Mouse (Mus musculus) ES-E14 (cell line): ENCODE data around the gene Acsl1.

Experiments used
- CHD2 ChIP-seq: IDR thresholded peaks from 2 replicates; pipeline ENCODE4 v1.6.1; 2014; ENCODE audit warnings: mild to moderate bottlenecking, low read depth, low read length, inconsistent platforms
- HCFC1 ChIP-seq: IDR thresholded peaks from 2 replicates; pipeline ENCODE4 v1.6.1; 2012; ENCODE audit warnings: low read length, inconsistent platforms, borderline replicate concordance; ENCODE audit not compliant: insufficient read depth
- MAFK ChIP-seq: IDR thresholded peaks from 2 replicates; pipeline ENCODE4 v1.6.1; 2014; ENCODE audit warnings: mild to moderate bottlenecking, low read depth, low read length, inconsistent platforms; ENCODE audit not compliant: insufficient read depth
- ZC3H11A ChIP-seq: IDR thresholded peaks from 2 replicates; pipeline ENCODE4 v1.6.1; 2012; ENCODE audit warnings: low read depth, mild to moderate bottlenecking, inconsistent platforms, low read length, borderline replicate concordance
- ZNF384 ChIP-seq: IDR thresholded peaks from 2 replicates; pipeline ENCODE4 v1.6.1; 2012; ENCODE audit warnings: low read depth, low read length, inconsistent platforms

- TF ChIP-seq CHD2 = no peak
- no peak for TF ChIP-seq MAFK
- TF ChIP-seq HCFC1 = no peak
- TF ChIP-seq ZNF384 = no peak
- no peak for TF ChIP-seq ZC3H11A
These were observed 22.2 kb upstream of the Acsl1 start for GRCm38 (mm10) chr8:46448606-46449005.
